Mouse (Mus musculus) lung, postnatal 10 days (tissue): ENCODE data around the gene Vangl1.

Experiments
- DNase-seq: peaks from one replicate; pipeline ENCODE4 v3.0.0; 2021

The Vangl1 gene

DNA sequence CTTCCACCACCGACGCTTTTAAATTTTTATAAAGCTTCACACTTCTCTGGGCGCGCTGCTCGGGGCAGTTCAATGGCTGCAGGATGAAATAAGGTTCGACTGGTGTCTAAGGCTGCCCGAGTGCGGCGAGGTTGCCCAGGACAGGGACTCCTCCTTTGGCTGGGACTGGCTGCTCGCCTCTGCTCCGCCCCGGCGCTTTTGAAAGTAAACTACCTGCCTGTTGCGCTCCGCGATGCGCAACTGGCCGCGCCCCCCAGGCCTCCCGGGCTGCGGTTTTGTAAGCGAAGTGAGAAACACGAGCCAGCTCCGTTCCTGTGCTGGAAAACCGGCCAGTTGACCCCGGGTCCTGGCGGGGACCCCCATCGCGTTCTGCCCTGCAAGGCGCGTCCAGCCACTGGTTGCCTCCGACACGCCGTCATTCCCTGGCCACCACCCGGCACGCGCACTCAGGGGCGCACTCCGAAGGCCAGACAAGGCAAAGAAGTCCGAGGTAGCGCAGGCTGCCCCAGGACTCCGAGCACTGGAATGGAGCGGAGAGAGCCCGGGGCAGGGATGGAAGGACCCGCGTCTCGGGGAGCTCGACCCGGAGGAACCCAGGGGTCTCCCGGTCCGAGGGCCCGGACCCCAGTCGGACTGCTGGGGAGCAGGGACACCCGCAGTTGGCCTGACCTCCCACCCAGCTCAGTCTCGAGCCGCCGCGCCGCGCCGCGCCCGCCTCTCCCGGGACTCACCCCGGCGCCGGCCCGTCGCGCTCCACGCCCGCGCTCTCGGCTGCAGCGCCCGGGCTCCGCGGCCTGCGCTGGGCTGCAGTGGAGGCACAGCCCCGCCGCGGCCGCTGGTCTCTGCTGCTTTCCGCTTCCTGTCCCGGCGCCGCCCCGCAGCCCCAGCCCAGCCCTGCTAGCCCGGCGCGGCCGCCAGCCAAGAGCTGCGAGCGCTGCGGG is at the start of gene Vangl1:
TSS of gene Vangl1 (minus strand) at position 913 of the 941 bp plus-strand sequence.
- DNase-seq = peak; percentile 85

DNA sequence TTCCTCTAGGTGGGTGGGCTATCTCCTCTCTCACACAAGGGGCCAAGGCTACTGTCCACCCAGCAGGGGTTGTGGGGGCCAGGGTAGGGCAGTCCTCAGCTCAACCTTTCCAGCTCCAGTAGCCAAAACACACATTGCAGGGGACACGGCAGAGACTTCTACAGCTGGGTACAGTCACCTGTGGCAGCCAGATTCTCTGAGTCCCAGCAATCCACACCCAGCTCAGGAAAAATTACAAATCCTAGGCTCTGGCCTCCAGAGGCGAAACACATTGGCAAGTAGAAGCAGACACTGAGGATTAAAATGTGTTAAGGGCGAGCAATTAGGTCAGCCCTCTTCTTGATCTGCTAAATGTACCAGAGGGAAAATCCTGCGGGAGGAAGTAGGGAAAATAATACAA is 49.1 kb upstream of the Vangl1 start:
- no peak for DNase-seq

DNA sequence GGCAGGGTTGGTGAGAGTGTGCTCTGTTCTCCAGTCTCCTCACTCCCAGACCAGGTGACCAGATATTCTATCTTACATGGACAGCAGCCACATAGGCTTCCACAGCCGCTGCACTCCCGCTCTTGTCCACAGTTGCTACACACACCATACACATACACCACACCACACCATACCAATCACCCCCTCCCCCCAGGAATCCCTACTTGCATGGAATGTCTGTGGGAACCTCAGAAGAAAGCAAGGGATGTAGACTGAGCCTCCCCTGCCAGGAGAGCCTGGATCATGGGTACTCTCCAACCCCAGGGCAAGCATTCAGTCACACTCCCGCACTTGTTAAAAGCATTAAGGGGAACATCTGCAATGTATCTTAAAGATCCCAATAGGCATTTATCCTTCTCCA is 48.4 kb upstream of the Vangl1 start:
- no peak for DNase-seq

DNA sequence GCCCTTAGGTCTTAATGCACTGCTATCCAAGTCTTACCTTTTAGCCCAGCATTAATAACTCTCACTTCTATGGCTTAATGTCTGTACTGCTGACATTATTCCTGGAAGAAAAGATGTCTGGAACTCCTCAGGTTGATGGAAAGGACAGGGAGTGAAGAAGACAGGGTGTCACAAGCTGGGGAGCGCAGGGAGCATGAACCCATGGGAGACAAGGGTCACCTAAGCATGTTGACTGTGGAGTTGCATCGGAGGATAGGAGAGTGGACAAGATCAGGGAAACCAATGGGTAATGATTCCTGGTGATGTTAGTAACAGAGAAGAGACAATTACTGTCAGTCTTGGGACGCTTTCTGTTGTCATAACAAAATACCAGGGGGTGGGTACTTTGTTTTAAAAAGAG is 46.4 kb upstream of the Vangl1 start:
- no peak for DNase-seq

DNA sequence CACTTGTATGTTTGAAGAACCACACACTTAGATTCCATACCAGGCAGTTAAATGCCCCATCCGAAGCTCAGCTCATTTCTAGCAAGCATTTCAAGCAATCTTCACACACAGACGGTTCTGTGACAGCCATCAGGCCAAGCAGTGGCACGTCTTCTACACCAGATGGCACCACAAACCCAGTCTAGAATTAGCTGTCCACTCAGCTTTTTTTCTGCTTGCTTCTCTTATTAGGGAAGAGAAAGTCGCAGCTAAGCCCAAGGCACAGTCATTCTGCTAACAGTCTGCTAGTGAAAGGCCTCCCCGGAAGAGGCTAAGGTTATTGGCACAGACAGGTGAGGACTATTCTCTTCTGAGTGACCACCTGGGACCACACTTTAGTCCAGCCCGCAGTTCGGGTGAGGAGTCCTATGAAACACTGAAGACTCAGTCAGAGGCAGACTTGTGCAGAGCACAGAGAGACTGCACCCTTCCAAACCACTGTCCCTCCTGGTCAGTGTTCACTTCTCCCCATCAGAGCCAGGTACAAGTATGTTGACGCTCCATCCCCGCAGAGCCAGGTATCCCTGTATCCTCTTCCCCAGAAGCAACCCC is 45.0 kb upstream of the Vangl1 start:
- DNase-seq = peak; percentile 75

DNA sequence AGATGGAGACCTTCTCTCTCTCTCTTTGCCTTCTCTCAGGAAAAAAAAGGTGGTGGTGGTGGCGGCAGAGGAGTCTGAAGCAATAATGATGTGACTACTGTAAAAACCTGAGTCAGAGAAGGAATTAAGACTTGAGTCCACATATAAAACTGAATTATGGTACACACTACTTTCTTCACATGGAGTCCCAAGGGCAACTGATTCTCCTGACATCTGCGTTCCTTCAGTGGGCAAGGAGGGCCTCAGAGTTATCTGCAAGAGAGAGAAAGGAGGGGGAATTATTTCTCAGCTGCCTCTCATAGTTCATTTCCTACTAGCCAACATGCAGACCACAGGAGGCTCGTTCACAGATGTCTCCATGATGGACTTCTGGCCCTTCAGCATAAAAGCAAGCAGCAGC is 40.1 kb upstream of the Vangl1 start:
- DNase-seq = no peak

DNA sequence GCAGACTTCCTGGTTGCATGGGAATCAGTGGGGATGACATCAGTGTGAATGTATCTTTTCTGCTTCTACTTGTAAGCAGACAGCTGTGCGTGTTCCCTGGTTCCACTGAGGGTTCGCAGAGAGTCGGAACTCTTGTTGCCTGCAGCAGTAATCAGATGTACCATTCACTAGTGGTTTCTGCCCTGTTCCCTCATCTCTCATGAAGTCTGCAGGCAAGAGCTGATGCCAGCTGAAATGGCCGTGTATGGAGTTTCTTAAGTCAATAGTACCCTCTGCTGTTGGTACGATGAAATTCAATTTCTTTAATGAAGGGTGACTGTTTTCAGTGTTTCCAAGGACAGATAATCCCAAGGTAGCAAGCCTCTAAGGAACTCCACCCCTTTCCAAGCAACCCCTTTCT is 38.4 kb upstream of the Vangl1 start:
- DNase-seq = peak; percentile 43

DNA sequence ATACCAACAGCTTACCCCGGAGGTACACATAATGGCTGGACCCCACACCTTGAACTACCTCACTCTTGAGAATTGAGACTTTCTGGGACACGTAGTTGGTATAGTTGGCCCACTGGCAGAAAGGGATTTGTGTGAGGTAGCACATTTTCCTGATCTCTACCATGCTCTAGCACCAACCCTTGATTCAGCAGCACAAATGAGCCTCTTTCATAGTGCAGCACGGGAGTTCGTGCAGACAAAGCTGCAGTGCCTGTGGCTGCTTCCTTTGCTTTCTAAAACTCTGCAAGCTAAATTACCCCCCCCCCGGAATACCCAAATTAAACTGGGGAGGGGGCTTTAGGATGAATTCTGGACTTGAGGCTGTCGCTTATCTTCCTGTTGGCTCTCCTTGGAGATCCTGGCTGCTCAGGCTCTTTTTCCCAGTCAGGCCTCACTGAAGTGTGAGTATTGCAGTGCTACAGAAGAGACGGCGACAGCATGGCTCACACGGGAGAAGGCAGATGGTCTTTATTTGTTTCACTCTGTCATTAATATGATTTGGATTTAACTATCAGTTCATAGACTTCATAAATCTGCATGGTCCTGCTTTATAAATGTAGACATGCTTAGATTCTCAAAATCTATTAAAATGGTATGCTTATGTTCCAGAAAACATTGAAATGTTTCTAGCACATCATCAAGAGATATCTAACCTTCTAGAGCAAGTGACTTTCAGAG is 27.1 kb upstream of the Vangl1 start:
- peak; percentile 27 for DNase-seq

DNA sequence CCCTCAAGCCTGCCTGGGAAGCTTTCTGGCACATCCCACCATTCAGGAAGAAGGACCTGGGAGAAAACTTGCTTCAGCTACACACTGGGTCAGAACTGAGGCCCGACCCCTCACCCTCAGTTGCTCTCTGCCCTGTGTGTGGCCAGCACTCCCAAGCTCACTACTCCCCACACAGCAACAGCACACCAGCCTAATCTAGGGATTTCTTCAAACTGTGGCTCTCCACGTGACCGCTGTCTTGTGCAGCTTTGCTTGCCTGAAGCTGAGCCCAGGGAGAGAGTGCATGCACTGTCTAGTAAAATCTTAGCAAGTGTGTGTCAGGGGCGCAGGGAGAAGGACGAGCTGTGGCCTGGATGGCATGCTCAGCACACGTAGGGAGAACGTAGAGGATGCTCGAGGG is 18.3 kb upstream of the Vangl1 start:
- no peak for DNase-seq

DNA sequence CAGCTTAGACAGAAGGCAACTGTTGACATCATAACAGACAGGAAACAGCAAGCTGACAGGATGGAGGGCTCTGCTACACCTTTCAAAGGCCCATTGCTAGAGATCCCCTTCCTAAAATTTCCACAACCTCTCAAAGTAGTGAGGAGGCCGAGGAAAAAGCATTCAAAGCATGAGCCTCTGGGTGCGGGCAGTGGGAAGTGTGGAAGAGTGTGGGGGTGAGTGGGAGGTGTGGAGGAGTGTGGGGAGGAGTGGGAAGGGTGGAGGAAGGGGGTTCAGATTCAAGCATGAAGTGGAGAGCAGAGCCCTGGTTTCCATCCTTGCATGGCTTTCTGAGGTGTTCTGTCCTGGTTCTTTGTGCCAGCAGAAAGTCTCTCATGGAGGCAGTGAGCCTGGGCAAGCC is 13.8 kb upstream of the Vangl1 start:
- no peak for DNase-seq

DNA sequence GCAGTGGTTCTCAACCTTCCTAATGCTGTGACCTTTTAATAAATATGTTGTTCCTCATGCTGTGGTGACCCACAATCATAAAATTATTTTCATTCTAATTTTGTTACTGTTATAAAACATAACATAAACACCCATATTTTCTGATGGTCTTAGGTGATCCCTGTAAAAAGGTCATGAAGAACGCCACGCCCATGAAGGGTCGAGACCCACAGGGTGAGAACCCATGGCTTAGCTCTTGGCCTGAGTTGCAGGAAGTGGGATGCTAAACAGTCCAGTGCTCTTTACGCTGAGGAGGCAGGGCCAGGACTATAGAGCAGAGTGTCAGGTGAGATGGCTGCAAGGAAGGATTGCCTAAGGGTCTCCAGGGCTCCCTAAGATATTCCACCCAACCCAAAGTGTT is 10.2 kb upstream of the Vangl1 start:
- DNase-seq = no peak

DNA sequence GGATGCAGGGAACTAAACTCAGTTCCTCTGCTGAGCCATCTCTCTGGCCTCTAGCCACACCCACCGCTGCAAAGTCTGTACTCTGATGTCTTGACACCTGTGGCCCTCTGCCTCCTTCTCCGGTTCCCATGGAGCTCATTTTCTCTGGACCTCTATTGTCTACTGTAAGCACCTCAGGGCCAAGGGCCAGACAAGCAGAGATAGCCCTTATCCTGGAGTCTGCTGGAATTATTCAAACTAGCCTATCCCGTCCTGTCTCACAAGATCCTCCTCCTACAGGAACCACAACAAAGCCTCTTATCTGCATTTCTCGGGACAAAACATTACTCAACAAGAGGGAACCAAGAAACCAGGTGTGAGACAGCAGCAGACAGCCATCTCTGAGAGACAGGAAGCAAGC is 9.8 kb upstream of the Vangl1 start:
- no peak for DNase-seq

DNA sequence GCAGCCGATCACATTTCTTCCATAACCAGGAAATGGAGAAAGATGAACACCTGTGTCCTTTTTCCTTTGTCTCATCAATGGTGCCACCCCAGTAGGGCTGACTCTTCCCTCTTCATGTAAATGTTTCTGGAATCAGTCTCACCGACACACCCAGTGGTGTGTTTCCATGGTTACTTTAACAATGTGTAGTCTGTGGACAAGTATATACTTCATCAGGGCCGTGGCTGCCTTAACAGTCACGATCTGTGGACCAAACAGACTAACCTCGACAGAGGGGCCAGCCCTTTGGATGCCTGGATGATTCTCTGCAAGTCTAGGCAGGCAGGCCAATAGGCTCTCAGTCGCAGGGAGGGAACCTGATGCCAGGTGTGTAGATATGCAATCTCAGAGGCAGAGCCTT is 8.4 kb upstream of the Vangl1 start:
- no peak for DNase-seq

DNA sequence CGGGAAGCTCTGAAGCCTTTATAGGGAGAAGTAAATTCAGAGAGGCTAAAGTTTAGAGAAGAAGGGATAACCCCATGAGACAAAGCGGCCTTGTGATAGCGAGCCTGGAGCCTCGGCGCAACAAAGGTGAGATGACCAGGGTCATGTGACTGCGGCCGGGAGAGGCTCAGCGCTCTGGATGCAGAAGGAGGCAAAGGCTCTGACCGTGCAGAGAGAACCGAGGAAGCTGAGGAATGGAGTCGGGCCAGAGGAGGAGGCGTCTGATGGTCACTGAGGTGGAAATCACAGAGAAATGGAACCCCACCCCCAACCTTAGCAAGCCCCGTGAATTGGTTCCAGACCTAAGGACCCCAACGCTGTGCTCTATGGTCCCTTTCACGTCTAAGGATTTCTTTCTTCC is 7.8 kb upstream of the Vangl1 start:
- DNase-seq = no peak

DNA sequence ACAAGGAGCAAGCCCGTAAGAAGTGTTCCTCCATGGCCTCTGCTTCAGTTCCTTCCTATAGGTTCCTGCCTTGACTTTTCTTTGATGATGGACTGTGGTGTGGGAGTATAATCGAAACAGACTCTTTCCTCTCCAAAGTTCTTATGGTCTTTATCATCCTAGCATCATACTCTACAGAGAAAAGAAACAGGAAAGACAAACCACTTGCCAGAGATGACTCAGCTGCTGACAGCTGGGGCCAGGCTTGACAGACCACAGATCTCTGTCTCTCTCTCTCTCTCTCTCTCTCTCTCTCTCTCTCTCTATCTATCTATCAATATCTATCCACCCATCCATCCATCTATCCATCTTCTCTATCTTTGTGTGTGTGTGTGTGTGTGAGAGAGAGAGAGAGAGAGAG is 6.8 kb upstream of the Vangl1 start:
- DNase-seq = no peak

DNA sequence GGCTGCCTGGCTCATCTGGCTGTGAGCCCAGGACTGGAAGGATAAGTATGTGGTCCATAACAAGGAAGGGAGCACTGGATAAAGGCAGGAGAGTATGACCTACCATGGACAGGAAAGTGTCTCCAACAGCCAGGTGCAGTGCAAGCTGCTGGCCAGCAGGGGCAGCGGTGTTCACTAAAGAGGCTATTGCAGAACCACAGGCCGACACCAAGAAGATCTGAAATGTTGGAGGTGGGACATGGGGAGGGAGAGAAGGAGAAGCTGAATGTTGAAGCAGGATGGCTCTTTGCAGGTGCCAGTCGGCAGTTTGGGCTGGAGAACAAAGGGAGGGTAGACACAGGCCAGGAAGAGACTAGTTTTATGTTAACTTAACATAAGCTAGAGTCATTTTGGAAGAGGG is 6.3 kb upstream of the Vangl1 start:
- peak; percentile 53 for DNase-seq

DNA sequence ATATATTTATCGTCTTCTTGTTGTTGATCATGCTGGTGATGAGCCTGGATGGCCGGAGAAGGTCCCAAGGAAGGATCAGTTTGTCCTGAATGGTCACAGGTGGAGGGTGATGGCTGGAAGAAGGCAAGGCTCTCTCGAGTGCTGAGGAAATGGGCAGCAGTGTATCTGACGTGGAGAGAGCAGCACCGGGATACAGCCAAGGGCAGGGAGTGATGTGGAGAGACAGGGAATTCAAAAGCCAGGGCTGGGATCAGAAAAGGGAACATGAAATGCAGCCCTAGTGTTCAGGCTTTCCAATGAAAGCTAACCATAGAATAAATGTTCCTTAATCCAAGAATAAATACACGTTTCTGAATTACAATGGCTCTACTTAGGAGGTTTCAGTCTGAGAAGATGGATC is 4.4 kb upstream of the Vangl1 start:
- DNase-seq = no peak

DNA sequence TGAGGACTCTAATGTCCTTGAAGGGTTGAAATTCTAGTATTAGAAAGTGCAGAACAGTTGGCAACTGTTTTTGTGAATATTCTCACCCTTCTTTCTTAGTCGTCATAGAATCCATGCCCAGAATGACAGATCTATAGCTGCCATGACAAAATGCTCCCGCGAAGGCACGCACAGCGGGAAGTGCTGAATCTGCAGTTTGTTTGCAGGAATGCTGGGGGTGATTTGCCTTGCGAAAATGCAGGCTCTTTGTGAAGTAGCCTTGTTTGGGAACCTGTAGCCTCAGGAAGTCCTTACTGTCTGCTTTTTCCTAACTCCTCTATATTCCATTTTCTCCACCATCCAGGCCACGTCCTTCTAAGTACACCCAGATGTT is 951 bp upstream of the Vangl1 start:
- no peak for DNase-seq

DNA sequence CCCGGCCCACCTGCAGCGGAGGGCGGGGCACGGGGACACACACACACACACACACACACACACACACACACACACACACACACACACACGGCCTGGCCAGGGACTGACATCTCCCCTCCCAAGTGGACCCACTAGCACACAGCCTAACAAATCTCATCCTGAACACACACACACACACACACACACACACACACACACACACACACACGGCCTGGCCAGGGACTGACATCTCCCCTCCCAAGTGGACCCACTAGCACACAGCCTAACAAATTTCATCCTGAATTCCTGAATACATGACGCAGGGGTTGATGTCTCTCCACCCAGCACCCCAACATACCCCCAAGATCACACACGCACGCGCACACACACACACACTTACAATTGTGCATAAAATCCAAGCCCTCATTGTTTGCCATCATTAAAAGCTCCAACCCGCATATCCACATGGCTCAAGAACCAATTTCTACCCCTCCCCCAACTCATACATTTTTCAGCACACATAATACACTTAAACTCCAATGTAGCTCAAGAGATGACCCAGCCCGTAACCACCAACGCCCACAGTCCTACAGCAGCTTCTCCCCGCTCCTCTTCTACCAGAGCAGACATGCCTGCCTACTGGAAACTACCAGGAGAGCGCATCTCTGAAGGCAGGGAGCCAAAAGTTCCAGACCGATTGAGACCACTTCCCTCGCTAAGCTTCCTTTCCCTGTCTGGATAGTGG is 403 bp upstream of the Vangl1 start:
- DNase-seq = peak; percentile 23

DNA sequence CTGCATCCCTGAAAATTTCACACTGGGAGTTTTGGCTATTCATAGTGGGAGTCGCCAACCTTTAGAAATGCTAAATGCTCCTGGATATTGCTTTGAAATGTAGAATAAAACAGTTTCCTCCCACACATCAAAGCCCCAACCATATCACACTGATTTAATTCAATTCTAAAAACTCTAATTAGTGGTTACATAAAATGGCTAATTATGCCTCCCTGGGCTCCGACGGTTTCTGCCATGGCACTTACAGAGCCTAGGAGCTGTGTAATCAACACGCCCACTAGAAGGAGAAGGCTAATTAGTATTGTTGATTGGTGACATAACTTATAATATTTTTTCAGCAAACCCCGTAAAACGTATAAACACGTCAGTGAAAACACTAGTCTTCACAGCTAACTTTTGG is 1.4 kb downstream of the Vangl1 start:
- no peak for DNase-seq

DNA sequence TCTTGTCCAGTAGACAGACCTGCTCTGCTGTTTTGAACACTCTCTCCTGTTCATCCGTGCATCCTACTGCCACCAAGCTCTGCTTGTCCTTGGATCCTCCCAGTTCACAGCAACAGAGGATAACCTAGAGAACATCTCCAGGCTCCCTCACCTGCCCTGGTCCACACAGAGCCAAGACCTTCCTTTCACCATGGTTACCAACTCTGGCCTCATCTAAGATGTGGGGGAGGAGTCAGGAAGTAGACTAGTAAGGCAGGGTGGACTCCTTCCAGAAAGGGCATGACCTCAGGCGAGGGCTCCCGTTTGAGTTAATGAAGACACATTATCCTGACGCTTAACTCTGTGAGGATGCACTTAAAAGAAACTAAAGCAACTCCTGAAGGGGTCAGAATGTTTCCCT is 4.5 kb downstream of the Vangl1 start:
- DNase-seq = no peak

DNA sequence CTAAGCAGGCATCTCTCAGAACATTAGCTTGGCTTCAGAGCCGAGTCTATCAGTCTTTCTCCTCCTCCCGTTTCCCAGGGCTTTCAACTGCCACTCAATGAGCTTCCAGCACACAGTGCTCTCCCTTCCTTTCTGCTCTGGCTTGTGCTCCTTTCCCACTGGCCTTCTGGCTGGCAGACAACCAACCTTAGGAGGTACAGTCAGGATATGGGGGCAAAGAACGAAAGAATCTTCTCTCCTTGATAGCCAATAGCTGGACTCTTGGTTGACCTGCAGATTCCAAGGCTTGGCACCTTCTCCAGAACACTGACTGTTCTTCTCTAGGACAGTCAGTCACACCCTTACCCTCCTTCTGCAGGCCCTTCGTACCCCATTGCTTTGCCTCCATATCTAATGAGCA is 5.3 kb downstream of the Vangl1 start:
- DNase-seq = no peak

DNA sequence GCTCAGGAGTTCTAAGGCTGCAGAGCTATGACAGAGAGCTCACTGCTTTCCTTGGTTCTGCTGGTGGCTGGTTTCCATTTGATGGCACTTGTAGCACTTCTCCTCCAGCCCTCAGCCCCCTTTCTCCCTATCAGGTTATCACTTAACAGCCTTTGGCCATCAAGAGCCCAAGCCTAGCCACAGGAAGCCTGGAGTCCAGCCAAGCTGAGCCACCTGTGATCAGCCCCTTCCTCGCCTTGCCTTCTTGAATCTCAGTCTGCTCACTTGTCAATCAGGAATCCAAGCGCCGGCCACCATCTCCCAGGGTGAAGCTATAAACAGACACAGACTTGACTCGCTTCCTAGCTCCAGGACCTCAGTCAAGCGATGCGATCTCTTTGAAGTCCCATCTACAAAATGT is 6.0 kb downstream of the Vangl1 start:
- DNase-seq = no peak
